Mouse (Mus musculus) leukemia stem cell, adult 10-12 weeks (primary cell): ENCODE results near the gene Cactin. TPM values are rescaled to one million over a fixed set of nuclear protein-coding genes. Genes with fewer than 3 reads are reported as not detected.

Experiments
- polyA plus RNA-seq: library from polyadenylated mRNA; stranded (reverse); fragments of >175 nt; gene quantifications from 2 replicates; pipeline ENCODE4 v1.2.3, GENCODE M21; 2012; ENCODE audit warnings: low replicate concordance

The Cactin gene
- 67.6 and 96.5 TPM in 2 replicates for polyA plus RNA-seq

DNA sequence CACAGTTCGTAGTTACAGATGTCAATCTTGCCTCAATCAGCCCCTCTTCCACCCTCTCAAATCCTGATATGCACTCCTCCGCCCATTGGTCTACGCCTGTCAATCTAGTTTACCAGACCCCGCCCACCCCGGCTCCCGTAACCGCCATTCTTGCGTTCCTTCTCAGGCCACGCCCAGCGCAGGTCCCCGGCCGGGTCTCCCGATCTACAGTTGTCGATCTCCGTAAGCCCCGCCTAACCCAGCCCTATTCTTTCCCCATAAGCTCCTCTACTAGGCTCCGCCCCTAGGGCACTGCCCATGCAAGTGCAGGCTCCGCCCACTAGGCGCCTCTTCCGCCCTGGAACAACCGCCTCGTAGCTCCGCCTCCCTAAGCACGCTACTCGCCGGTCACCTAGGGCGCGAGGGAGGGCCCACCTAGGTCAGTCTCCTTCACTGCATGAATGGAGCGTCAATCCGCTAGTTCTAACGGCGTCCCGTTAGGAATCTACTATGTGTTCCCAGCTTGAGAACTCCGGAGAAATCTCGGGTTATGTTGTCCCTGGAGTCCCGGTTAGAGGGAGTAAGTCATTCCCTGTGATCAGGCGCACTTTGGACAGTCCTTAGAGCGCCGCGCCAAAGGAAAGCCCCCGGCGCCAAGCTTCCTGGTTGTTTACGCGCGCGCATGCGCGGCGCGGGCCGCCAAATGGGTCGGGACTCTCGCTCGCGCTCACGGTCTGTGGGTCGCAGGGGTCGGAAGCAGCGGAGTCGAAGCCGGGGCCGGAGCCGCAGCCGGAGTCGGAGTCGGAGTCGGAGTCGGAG lies at the start of gene Cactin:
Cactin (plus strand) TSS at position 554 of the 798 bp plus-strand sequence.

DNA sequence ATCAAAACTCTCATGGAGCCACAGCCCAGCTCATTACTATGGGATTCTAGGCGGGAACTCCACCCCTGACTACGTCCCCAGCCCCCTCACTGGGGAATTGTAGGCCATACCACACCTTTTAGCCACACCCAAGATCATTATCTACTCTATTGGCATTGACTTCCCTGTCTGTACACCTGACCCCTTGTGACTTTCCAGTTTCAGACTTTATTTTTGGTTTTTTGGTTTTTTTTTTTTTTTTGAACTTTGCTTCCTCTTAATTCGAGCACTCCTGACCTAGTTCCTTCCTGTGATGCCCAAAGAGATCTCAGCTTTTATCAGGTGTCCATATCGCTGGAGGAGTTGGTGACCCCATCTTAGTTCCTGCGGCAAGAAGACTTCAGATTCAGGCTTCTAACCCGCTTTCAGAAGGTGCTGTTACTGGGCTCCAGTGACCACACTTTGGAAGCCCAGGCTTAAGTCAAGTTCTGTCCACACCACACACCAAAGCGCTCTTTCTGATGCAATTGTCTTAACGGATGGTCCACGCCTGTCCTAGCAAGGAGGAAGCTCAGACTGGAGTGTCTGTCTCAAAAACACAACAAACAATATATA lies 29.3 kb upstream of the Cactin start, which contains the start of gene Tjp3:
Tjp3 (minus strand) TSS at position 71 of the 594 bp plus-strand sequence.

DNA sequence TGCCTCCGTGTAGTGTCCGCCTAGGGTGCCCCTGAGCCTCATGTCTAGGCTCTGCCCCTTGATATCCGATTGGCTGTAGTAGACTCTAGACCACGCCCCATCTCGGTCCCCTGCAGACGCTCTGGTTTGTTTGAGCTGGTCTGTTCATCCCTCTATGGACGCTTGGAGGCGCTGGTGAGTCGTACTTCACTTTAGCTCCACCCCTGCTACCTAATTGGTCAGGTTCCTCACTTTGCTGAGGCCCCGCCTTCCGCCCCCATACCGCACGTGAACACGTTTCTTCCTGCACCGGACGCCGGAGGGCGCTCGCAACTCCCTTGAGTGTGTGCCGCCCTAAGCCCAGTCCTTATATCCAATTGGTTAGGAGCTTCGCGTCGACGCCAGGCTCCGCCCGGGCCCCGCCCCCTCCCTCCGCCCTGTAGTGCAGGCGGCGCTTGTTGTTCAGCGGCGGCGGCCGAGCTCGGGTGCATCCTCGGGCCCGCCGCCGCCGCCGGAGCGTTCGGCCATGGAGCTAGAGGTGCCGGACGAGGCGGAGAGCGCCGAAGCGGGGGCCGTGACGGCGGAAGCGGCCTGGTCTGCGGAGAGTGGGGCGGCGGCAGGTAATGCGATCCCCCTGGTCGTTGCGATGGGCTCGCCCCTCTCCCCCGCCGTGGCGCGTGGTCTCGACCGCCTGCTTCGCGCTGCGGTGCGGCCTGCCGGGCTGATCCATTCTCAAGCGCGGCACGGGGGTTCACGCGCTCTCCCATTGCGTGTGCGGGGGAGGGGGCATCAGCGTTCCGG lies 28.2 kb upstream of the Cactin start, which contains the start of gene Pip5k1c:
Pip5k1c (plus strand) TSS at position 410 of the 780 bp plus-strand sequence.

GRCm38 (mm10) chr10:81328386-81328785 lies 7.5 kb downstream of the Cactin start, which contains the start of gene Tbxa2r:
Gene Tbxa2r, plus strand, starts transcription at chr10:81328731.

GRCm38 (mm10) chr10:81342686-81343505 lies 22.0 kb downstream of the Cactin start, which contains the start of gene Gipc3:
Gene Gipc3, minus strand, starts transcription at chr10:81343266.

DNA sequence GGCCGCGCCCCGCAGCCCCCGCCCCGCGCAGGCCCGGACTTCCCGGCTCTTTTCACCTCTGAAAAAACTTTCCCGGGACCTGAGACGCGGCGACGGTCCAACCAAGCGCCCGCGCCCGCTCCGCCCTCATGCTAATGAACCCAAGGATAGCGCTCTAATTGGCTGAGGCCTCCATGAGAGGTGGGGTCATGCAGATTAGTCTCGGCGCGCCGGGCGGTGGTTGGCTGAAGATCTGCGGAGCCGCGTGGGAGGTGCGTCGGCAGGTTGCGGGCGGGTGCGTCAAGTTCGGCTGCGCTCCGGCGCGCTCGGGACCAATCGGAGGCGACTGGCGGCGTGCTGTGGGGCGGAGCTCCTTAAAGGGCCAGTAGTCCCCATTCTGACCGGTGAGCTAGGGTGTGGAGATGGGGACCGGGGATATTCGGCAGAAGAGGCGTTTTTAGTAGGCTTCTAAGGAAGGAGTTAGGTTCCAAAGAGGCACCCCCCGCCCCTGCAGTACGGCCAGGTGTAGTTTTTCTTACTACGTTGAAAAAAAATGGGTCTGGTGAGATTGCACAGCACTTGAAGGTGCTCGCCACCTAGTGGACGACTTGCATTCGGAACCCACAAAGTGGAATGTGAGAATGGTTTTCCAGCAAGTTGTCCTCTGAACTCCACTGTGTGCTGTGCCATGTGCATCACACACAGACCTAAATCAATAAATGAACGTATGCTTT lies 29.6 kb downstream of the Cactin start, which contains the start of gene Hmg20b:
Hmg20b (minus strand) TSS at position 130 of the 713 bp plus-strand sequence.

GRCm38 (mm10) chr10:81356991-81357844 lies 36.3 kb downstream of the Cactin start, which contains the start of gene Mfsd12:
Gene Mfsd12, plus strand, starts transcription at chr10:81357491.

DNA sequence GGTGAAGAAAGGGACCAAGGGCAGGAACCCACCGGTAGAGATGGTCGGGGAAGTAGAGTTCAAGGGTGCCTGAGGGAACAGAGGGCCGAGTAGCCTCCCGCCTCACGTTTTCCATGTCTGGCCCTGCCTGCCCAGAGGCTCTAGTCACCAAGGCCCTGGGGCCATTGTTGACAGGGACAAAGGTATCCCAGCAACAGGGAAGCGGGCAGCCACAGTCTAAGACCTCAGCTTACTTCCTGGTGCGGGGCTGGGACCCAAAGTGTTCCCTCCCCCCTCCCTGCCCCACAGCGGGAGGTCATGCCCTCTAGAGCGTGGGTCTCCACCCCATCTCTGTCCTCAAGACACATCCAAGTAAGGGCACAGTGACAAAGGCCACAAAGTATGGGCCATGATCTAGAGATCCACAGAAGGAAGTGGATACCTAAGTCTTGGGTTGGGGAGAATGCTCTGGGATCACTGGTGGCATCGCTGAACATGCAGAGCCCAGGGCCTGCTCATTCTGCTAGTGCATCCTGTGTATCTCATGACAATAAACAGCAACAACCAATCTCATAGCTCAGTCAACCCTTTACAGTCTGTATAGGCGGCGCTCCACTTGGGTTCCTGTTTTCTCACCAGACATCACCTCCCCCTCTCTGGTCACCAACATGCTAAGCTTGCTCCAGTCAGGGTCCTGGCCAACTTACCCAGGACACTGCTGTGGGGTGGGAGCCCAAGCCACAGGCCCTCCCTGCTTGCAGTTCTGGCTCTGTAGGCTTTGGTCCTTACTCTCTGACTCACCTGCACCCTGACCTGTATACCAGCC lies 45.0 kb downstream of the Cactin start, which contains the start of gene 4930404N11Rik:
4930404N11Rik (minus strand) TSS at position 145 of the 805 bp plus-strand sequence.

Other genes starting within 250 kb of the Cactin start
- 0.35 TPM in 1 of 2 replicates, not detected in the other for gene Creb3l3, start 222.2 kb upstream of the Cactin start, polyA plus RNA-seq
- gene Map2k2, start 215.2 kb upstream of the Cactin start, polyA plus RNA-seq, result 498 and 833 TPM in 2 replicates
- 295 and 321 TPM in 2 replicates for gene Zbtb7a, start 185.9 kb upstream of the Cactin start, polyA plus RNA-seq
- gene Pias4, start 153.2 kb upstream of the Cactin start, polyA plus RNA-seq, result 90.2 and 186 TPM in 2 replicates
- 344 and 2,489 TPM in 2 replicates for gene Eef2, start 144.5 kb upstream of the Cactin start, polyA plus RNA-seq
- 53.3 and 169 TPM in 2 replicates for gene Dapk3, start 138.1 kb upstream of the Cactin start, polyA plus RNA-seq
- not detected in 2 replicates for gene 4930442H23Rik, start 137.3 kb upstream of the Cactin start, polyA plus RNA-seq
- not detected in 2 replicates for gene Nmrk2, start 119.1 kb upstream of the Cactin start, polyA plus RNA-seq
- gene Atcay, start 90.3 kb upstream of the Cactin start, polyA plus RNA-seq, result 0.09 and 0.16 TPM in 2 replicates
- gene Zfr2, start 87.9 kb upstream of the Cactin start, polyA plus RNA-seq, result 1.6 and 1.7 TPM in 2 replicates
- gene Matk, start 68.2 kb upstream of the Cactin start, polyA plus RNA-seq, result 4.8 and 18.9 TPM in 2 replicates
- gene Mrpl54, start 54.2 kb upstream of the Cactin start, polyA plus RNA-seq, result 351 and 433 TPM in 2 replicates
- 147 and 155 TPM in 2 replicates for gene Apba3, start 54.1 kb upstream of the Cactin start, polyA plus RNA-seq
- 2.4 and 5.3 TPM in 2 replicates for gene Tjp3, start 29.5 kb upstream of the Cactin start, polyA plus RNA-seq
- gene Pip5k1c, start 28.1 kb upstream of the Cactin start, polyA plus RNA-seq, result 189 and 253 TPM in 2 replicates
- 3.7 and 8.0 TPM in 2 replicates for gene Tbxa2r, start 7.6 kb downstream of the Cactin start, polyA plus RNA-seq
- gene Gipc3, start 22.2 kb downstream of the Cactin start, polyA plus RNA-seq, result 1.3 and 2.0 TPM in 2 replicates
- gene Hmg20b, start 29.4 kb downstream of the Cactin start, polyA plus RNA-seq, result 314 and 739 TPM in 2 replicates
- gene Mfsd12, start 36.4 kb downstream of the Cactin start, polyA plus RNA-seq, result 68.4 and 74.4 TPM in 2 replicates
- gene 4930404N11Rik, start 44.7 kb downstream of the Cactin start, polyA plus RNA-seq, result 10.6 and 16.6 TPM in 2 replicates
- 99.5 and 103 TPM in 2 replicates for gene Fzr1, start 57.4 kb downstream of the Cactin start, polyA plus RNA-seq
- gene Dohh, start 63.3 kb downstream of the Cactin start, polyA plus RNA-seq, result 206 and 254 TPM in 2 replicates
- 0.33 and 0.42 TPM in 2 replicates for gene Gm48551, start 63.4 kb downstream of the Cactin start, polyA plus RNA-seq
- 3.7 and 10.5 TPM in 2 replicates for gene Gm48552, start 67.9 kb downstream of the Cactin start, polyA plus RNA-seq
- 0.68 and 2.2 TPM in 2 replicates for gene Smim24, start 71.9 kb downstream of the Cactin start, polyA plus RNA-seq
- 206 and 375 TPM in 2 replicates for gene Nfic, start 134.5 kb downstream of the Cactin start, polyA plus RNA-seq
- gene Celf5, start 161.6 kb downstream of the Cactin start, polyA plus RNA-seq, result 0.23 and 0.60 TPM in 2 replicates
- 296 and 494 TPM in 2 replicates for gene Ncln, start 175.3 kb downstream of the Cactin start, polyA plus RNA-seq
- 34.9 and 78.0 TPM in 2 replicates for gene S1pr4, start 179.0 kb downstream of the Cactin start, polyA plus RNA-seq
- gene Gna15, start 203.1 kb downstream of the Cactin start, polyA plus RNA-seq, result 30.2 and 35.0 TPM in 2 replicates
- 21.9 and 22.6 TPM in 2 replicates for gene Gna11, start 224.1 kb downstream of the Cactin start, polyA plus RNA-seq
- 1,673 and 2,193 TPM in 2 replicates for gene Aes, start 238.4 kb downstream of the Cactin start, polyA plus RNA-seq